28 mouse cellular contexts compared by ENCODE assay signal in the genomic region with DNA sequence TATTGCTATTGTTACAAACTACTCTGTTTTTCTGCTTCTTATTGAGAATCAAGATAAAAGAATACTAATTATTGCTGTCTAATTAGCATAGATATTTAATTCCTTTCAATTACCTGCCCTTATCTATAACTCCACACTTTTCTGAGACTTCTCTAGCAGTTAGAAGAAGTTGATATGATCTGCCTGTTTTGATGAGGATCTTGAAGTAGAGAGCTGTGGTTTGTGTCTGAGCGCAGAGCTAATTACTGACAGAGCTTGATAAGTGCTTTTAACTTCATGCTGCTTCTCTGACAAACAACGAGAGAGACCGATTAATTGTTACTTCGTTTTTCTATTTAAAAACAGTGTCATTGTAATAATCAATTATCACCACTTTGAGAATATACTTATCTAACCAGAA.
"Had no signal": no experiment of that assay in that cellular context is flagged by ENCODE, and none has a peak within 500 bp of the region (broad histone marks: within the 10 kb centered on the region; RNA-seq: fewer than 3 reads in every experiment).

No protein-coding gene starts in this region.

- H3K4me2 ChIP-seq: embryonic facial prominence, embryonic 12.5 days; embryonic facial prominence, embryonic 13.5 days; embryonic facial prominence, embryonic 15.5 days; forebrain, embryonic 12.5 days; forebrain, embryonic 13.5 days; forebrain, embryonic 15.5 days had no signal

- H3K9me3 ChIP-seq: embryonic facial prominence, embryonic 10.5 days; embryonic facial prominence, embryonic 12.5 days; embryonic facial prominence, embryonic 13.5 days; embryonic facial prominence, embryonic 15.5 days; forebrain, embryonic 10.5 days; forebrain, embryonic 12.5 days; forebrain, embryonic 13.5 days; forebrain, embryonic 15.5 days; heart, embryonic 10.5 days had no signal

- DNase-seq: cerebellum, adult 9-10 months; cerebellum, adult 9-11 months; cerebellum, postnatal 10 days; cerebellum, postnatal 14 days; cerebellum, postnatal 25 days; cerebellum, postnatal 36 days; embryo, embryonic 11 days; forebrain, postnatal 0 days; gastrocnemius, adult 2 months; gastrocnemius, postnatal 10 days; gastrocnemius, postnatal 14 days; gastrocnemius, postnatal 25 days; gastrocnemius, postnatal 36 days; heart, adult 11 months; heart, adult 18-20 months; heart, adult 2 months had no signal

- H3K36me3 ChIP-seq: embryonic facial prominence, embryonic 10.5 days; embryonic facial prominence, embryonic 12.5 days; embryonic facial prominence, embryonic 13.5 days; embryonic facial prominence, embryonic 15.5 days; forebrain, embryonic 10.5 days; forebrain, embryonic 12.5 days; forebrain, embryonic 15.5 days; heart, embryonic 10.5 days had no signal

- H3K4me1 ChIP-seq: embryonic facial prominence, embryonic 10.5 days; embryonic facial prominence, embryonic 12.5 days; embryonic facial prominence, embryonic 13.5 days; embryonic facial prominence, embryonic 15.5 days; forebrain, embryonic 10.5 days; forebrain, embryonic 12.5 days; forebrain, embryonic 13.5 days; forebrain, embryonic 15.5 days; heart, embryonic 10.5 days had no signal

- ATAC-seq: forebrain, embryonic 13.5 days; forebrain, embryonic 14.5 days; forebrain, embryonic 15.5 days; forebrain, embryonic 16.5 days; forebrain, postnatal 0 days had no signal

- H3K27ac ChIP-seq: embryonic facial prominence, embryonic 10.5 days; embryonic facial prominence, embryonic 12.5 days; embryonic facial prominence, embryonic 13.5 days; embryonic facial prominence, embryonic 15.5 days; forebrain, embryonic 10.5 days; forebrain, embryonic 12.5 days; forebrain, embryonic 13.5 days; forebrain, embryonic 15.5 days; gastrocnemius, adult 2 months; heart, adult 2 months; heart, embryonic 10.5 days had no signal

- H3K9ac ChIP-seq: embryonic facial prominence, embryonic 12.5 days; embryonic facial prominence, embryonic 13.5 days; embryonic facial prominence, embryonic 15.5 days; forebrain, embryonic 12.5 days; forebrain, embryonic 13.5 days; forebrain, embryonic 15.5 days; forebrain, postnatal 0 days had no signal

- H3K4me3 ChIP-seq: embryonic facial prominence, embryonic 10.5 days; embryonic facial prominence, embryonic 12.5 days; embryonic facial prominence, embryonic 13.5 days; embryonic facial prominence, embryonic 15.5 days; erythroblast, embryonic 14.5 days; forebrain, embryonic 10.5 days; forebrain, embryonic 12.5 days; forebrain, embryonic 13.5 days; forebrain, embryonic 15.5 days; gastrocnemius, adult 2 months; heart, adult 2 months; heart, embryonic 10.5 days had no signal

- H3K27me3 ChIP-seq: embryonic facial prominence, embryonic 12.5 days; embryonic facial prominence, embryonic 13.5 days; embryonic facial prominence, embryonic 15.5 days; forebrain, embryonic 12.5 days; forebrain, embryonic 13.5 days; forebrain, embryonic 15.5 days had no signal
